Mouse (Mus musculus) lung, postnatal 0 days (tissue): ENCODE measurements around the gene Mier1. TPM values are rescaled to one million over a fixed set of nuclear protein-coding genes. Genes with fewer than 3 reads are reported as not detected.

Experiments used
- ATAC-seq: fragments of 200-750 bp; cut with Nextera tagmentation; 2 replicates; pipeline ENCODE4 v1.8.0; 2017; ENCODE audit warnings: moderate library complexity
- DNase-seq: peaks from one replicate; pipeline ENCODE4 v3.0.0-alpha.2; 2016; ENCODE audit warnings: low spot score
- H3K27ac ChIP-seq: fragments of 300-500 bp; sonication (generic); 2 replicates; pipeline ENCODE4 v1.5.1; 2014; ENCODE audit warnings: antibody characterized with exemption, mild to moderate bottlenecking, low read length, mixed read lengths
- H3K27me3 ChIP-seq: fragments of 300-500 bp; sonication (generic); replicated peaks from 2 replicates; pipeline ENCODE4 v1.6.1; 2014; ENCODE audit warnings: low read length, mixed read lengths; ENCODE audit not compliant: insufficient read depth
- H3K36me3 ChIP-seq: fragments of 300-500 bp; sonication (generic); 2 replicates; pipeline ENCODE4 v1.6.1; 2014; ENCODE audit warnings: low read length, mixed read lengths; ENCODE audit not compliant: insufficient read depth
- H3K4me1 ChIP-seq: fragments of 300-500 bp; sonication (generic); 2 replicates; pipeline ENCODE4 v1.6.1; 2014; ENCODE audit warnings: antibody characterized with exemption, low read depth, low read length, mixed read lengths; ENCODE audit not compliant: insufficient read depth
- H3K4me2 ChIP-seq: fragments of 300-500 bp; sonication (generic); replicated peaks from 2 replicates; pipeline ENCODE4 v1.6.1; 2014; ENCODE audit warnings: low read depth, mild to moderate bottlenecking, low read length, moderate library complexity, mixed read lengths
- H3K4me3 ChIP-seq: fragments of 300-500 bp; sonication (generic); 2 replicates; pipeline ENCODE4 v1.5.1; 2014; ENCODE audit warnings: low read depth, low read length
- H3K9ac ChIP-seq: fragments of 300-500 bp; sonication (generic); replicated peaks from 2 replicates; pipeline ENCODE4 v1.6.1; 2014; ENCODE audit warnings: low read depth, mild to moderate bottlenecking
- H3K9me3 ChIP-seq: fragments of 300-500 bp; sonication (generic); 2 replicates; pipeline ENCODE4 v1.6.1; 2016; ENCODE audit warnings: low read length, mixed read lengths
- CTCF ChIP-seq: IDR thresholded peaks from 2 replicates; pipeline ENCODE4 v1.5.1; 2016; ENCODE audit warnings: antibody characterized with exemption, mild to moderate bottlenecking
- EP300 ChIP-seq: IDR thresholded peaks from 2 replicates; pipeline ENCODE4 v1.6.1; 2016; ENCODE audit warnings: antibody characterized with exemption, mild to moderate bottlenecking, control low read depth
- WGBS: fragments of 180-500 bp; shearing (Covaris S2); extraction: QIAGEN DNeasy Blood & Tissue Kit; methylation state at CpG from one replicate; pipeline ENCODE4 v1.1.7; 2014; 5-methylcytosine and 5-hydroxymethylcytosine counted together
- polyA plus RNA-seq: library from polyadenylated mRNA; unstranded; fragments of >200 nt; fragmentation: Nextera tagmentation; extraction: Ambion mirVana; gene quantifications from 2 replicates; pipeline ENCODE4 v1.2.1, GENCODE M21; 2015

Gene Mier1
- polyA plus RNA-seq, 1 experiment from 2014 or later, result 47.1 TPM

- WGBS, result 94% methylated on average over 7 of the region's 7 CpGs
- Histone ChIP-seq H3K27ac (no peak overlapping the region), H3K4me2 (no peak overlapping the region), H3K9me3 (no peaks in the 10 kb centered on the region), H3K9ac (no peak overlapping the region), H3K27me3 (no peaks in the 10 kb centered on the region), H3K36me3 (no peaks in the 10 kb centered on the region), H3K4me3 (no peak overlapping the region), H3K4me1 (no peaks in the 10 kb centered on the region)
- TF ChIP-seq EP300, result no peak
- no peak for TF ChIP-seq CTCF
- ATAC-seq (no peak), DNase-seq (no peak)
Measured at GRCm38 (mm10) chr4:103174001-103174400, 59.8 kb downstream of the Mier1 start.

GRCm38 (mm10) chr4:103177681-103178080 is 63.5 kb downstream of the Mier1 start:
- Histone ChIP-seq H3K4me3 (no peak overlapping the region), H3K36me3 (no peaks in the 10 kb centered on the region), H3K4me2 (no peak overlapping the region), H3K4me1 (no peaks in the 10 kb centered on the region), H3K9me3 (no peaks in the 10 kb centered on the region), H3K9ac (no peak overlapping the region), H3K27me3 (no peaks in the 10 kb centered on the region), H3K27ac (no peak overlapping the region)
- 68% methylated on average over 1 of the region's 1 CpGs for WGBS
- ATAC-seq (no peak), DNase-seq (no peak)
- TF ChIP-seq CTCF, result no peak
- TF ChIP-seq EP300, result no peak

GRCm38 (mm10) chr4:103178635-103179318 is 64.6 kb downstream of the Mier1 start:
- Histone ChIP-seq H3K27ac (no peak overlapping the region), H3K36me3 (no peaks in the 10 kb centered on the region), H3K9me3 (no peaks in the 10 kb centered on the region), H3K27me3 (no peaks in the 10 kb centered on the region), H3K9ac (no peak overlapping the region), H3K4me3 (no peak overlapping the region), H3K4me2 (no peak overlapping the region), H3K4me1 (no peaks in the 10 kb centered on the region)
- 62% methylated on average over 7 of the region's 7 CpGs for WGBS
- DNase-seq (peak; percentile 22), ATAC-seq (no peak)
- TF ChIP-seq EP300 (no peak), CTCF (no peak)

- Histone ChIP-seq H3K9me3 (no peaks in the 10 kb centered on the region), H3K4me1 (no peaks in the 10 kb centered on the region), H3K36me3 (0 out of 2 replicates have a peak, but pooled peaks cover 3% of the 10 kb centered on the region), H3K9ac (no peak overlapping the region), H3K27ac (no peak overlapping the region), H3K27me3 (no peaks in the 10 kb centered on the region), H3K4me2 (no peak overlapping the region), H3K4me3 (no peak overlapping the region)
- 68% methylated on average over 3 of the region's 3 CpGs for WGBS
- no peak for ATAC-seq
- DNase-seq, result no peak
- TF ChIP-seq CTCF (no peak), EP300 (no peak)
Measured at GRCm38 (mm10) chr4:103179581-103179980, 65.4 kb downstream of the Mier1 start.

- H3K4me3 ChIP-seq, result no peak overlapping the region
- no peak overlapping the region for H3K9ac ChIP-seq
- 0 out of 2 replicates have a peak, but pooled peaks cover 3% of the 10 kb centered on the region for H3K36me3 ChIP-seq
- H3K27ac ChIP-seq, result no peak overlapping the region
- no peaks in the 10 kb centered on the region for H3K9me3 ChIP-seq
- H3K27me3 ChIP-seq, result no peaks in the 10 kb centered on the region
- 84% methylated on average over 8 of the region's 8 CpGs for WGBS
- TF ChIP-seq EP300 (no peak), CTCF (no peak)
- no peak overlapping the region for H3K4me2 ChIP-seq
- no peak for DNase-seq
- H3K4me1 ChIP-seq, result no peaks in the 10 kb centered on the region
- ATAC-seq, result no peak
Measured at GRCm38 (mm10) chr4:103180300-103180888, 66.2 kb downstream of the Mier1 start.

GRCm38 (mm10) chr4:103188786-103189640 is 74.8 kb downstream of the Mier1 start:
- no peak overlapping the region for H3K27ac ChIP-seq

More at GRCm38 (mm10) chr4:103188786-103189640, 74.8 kb downstream of the Mier1 start:
- Histone ChIP-seq H3K4me1 (no peaks in the 10 kb centered on the region), H3K27me3 (no peaks in the 10 kb centered on the region), H3K9me3 (no peaks in the 10 kb centered on the region), H3K9ac (no peak overlapping the region), H3K4me3 (no peak overlapping the region), H3K4me2 (no peak overlapping the region), H3K36me3 (0 out of 2 replicates have a peak, but pooled peaks cover 2% of the 10 kb centered on the region)
- WGBS, result 84% methylated on average over 8 of the region's 8 CpGs
- DNase-seq, result peak; percentile 19
- TF ChIP-seq EP300 (no peak), CTCF (no peak)
- ATAC-seq, result no peak
